Mouse (Mus musculus): ENCODE data around the gene Sorcs3. TPM values are rescaled to one million over a fixed set of nuclear protein-coding genes. Genes with fewer than 3 reads are reported as not detected.

Gene Sorcs3
- polyA plus RNA-seq, 1 experiment, result not detected

DNA sequence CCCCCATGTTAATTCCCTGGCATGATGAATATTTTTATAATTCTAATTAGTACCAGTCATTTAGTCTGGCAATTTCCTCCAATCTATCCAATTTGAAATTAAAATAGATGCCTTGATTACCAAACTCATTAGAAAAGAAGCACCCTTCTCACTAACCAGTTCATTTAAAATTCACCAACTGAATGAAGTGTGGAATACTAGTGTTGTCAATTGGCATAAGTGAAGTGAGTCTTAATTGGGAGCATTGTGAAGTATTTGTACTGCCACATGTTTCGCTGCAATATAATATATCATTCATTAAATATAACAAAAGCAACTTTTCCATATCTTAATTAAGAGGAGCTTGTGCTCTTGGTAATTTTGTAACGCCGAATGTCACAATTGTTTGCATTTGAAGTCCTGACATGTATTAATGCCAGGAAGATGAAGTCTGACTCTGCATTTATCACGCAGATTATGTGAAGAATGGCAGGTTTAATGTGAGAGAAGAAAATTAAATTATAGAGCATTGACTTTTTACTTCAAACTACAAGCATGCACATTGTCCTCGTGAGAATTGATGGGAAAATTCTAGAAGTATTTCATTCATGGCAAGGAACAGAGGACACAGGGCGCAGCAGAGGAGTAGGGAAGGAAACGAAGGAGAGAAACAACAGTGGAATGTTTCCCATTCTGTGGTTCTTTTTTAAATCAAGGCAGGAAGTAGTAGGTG lies 339.8 kb downstream of the Sorcs3 start:
- no peak for TF ChIP-seq CTCF (IDR thresholded peaks at IDR 0.05; ENCODE audit: borderline replicate concordance, insufficient read depth, low read length)
- no peak for TF ChIP-seq POLR2A (IDR thresholded peaks at IDR 0.05; ENCODE audit: low read depth, low read length)
- no peaks in the 10 kb centered on the region for H3K4me1 ChIP-seq (ENCODE audit: control insufficient read depth, insufficient read depth, low read length)
- no peak overlapping the region for H3K4me3 ChIP-seq (ENCODE audit: insufficient read depth, low read length)
- no peak overlapping the region for H3K27ac ChIP-seq (ENCODE audit: insufficient read depth, low read length)

DNA sequence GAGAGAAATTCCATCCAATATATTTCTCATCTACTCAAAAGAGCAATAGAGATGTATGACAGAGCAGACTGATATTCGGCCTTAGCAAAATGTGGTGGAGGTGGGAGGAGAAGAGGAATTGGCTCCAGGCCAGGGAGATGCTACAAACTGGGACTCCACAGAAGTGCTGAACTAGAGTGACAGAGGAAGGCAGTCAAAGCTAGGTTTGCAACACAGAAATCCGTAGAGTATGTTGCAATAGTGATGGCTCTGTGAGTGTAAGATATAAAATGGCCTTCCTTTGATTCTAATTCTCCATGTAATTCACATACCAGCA lies 340.3 kb downstream of the Sorcs3 start:
- TF ChIP-seq CTCF (IDR thresholded peaks at IDR 0.05; ENCODE audit: borderline replicate concordance, insufficient read depth, low read length) (no peak), POLR2A (IDR thresholded peaks at IDR 0.05; ENCODE audit: low read depth, low read length) (no peak)
- no peak overlapping the region for H3K4me3 ChIP-seq (ENCODE audit: insufficient read depth, low read length)
- H3K27ac ChIP-seq (ENCODE audit: insufficient read depth, low read length), result no peak overlapping the region
- H3K4me1 ChIP-seq (ENCODE audit: control insufficient read depth, insufficient read depth, low read length), result no peaks in the 10 kb centered on the region

DNA sequence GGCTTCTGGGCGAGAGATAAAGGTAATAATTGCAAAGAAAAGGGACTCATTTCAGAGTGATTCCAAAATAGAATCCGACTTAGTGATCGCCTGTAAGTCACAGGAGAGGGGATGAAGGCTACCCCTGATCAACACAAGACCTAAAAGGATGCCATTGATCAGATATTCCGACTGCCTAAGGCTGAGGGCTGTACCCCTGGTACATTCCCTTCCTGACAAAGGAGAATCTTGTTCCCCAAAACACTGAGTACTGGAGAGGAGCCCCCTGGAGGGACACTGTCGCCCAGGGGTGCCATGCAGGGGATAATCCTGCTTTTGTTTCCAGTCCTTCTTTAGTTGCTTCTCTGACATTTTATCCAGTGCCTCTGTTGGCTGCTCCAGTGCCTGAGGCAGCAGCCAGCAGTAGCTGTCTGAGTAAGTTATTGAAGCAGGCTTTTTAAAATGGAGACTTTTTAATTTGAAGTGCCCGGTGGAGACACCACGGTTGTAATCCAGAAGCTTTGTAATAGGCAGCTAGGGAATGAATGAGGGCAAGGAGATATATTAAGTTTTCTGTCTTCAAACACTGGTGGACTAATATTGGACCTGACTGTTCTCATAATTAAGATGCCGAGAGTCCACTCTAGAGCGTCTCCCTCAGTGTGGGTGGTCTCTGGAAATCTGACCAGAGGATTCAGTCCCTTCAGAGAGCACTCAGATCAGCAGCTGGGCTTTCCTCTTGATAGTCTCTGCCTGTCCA lies 342.5 kb downstream of the Sorcs3 start:
- Histone ChIP-seq H3K4me3 (ENCODE audit: insufficient read depth, low read length) (no peak overlapping the region), H3K4me1 (ENCODE audit: control insufficient read depth, insufficient read depth, low read length) (no peaks in the 10 kb centered on the region), H3K27ac (ENCODE audit: insufficient read depth, low read length) (no peak overlapping the region)
- TF ChIP-seq POLR2A (IDR thresholded peaks at IDR 0.05; ENCODE audit: low read depth, low read length) (no peak), CTCF (IDR thresholded peaks at IDR 0.05; ENCODE audit: borderline replicate concordance, insufficient read depth, low read length) (no peak)

DNA sequence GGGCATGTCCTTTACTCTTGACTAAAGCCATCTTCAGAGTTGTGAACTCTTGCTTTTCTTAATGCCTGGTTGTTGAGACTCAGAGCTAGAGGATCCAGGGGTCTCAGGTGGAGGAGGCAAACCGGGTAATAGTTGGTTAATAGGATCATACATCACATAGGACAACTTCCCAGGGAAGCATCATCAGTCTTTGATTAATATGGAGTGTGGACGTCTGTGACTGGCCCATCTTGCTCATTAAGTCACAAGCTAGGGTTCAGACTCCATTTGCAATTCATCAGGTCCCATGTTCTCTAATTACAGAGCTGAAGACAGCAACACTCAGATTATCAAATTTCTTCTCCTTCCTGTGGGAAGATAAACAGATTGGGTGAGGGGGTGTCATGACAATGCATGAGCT lies 353.6 kb downstream of the Sorcs3 start:
- Histone ChIP-seq H3K4me1 (ENCODE audit: control insufficient read depth, insufficient read depth, low read length) (no peaks in the 10 kb centered on the region), H3K27ac (ENCODE audit: insufficient read depth, low read length) (no peak overlapping the region), H3K4me3 (ENCODE audit: insufficient read depth, low read length) (no peak overlapping the region)
- TF ChIP-seq CTCF (IDR thresholded peaks at IDR 0.05; ENCODE audit: borderline replicate concordance, insufficient read depth, low read length) (no peak), POLR2A (IDR thresholded peaks at IDR 0.05; ENCODE audit: low read depth, low read length) (no peak)

- no peak for TF ChIP-seq POLR2A (IDR thresholded peaks at IDR 0.05; ENCODE audit: low read depth, low read length)
- TF ChIP-seq CTCF (IDR thresholded peaks at IDR 0.05; ENCODE audit: borderline replicate concordance, insufficient read depth, low read length), result no peak
- no peaks in the 10 kb centered on the region for H3K4me1 ChIP-seq (ENCODE audit: control insufficient read depth, insufficient read depth, low read length)
Observed at GRCm38 (mm10) chr19:48575736-48576135, 369.9 kb downstream of the Sorcs3 start.

DNA sequence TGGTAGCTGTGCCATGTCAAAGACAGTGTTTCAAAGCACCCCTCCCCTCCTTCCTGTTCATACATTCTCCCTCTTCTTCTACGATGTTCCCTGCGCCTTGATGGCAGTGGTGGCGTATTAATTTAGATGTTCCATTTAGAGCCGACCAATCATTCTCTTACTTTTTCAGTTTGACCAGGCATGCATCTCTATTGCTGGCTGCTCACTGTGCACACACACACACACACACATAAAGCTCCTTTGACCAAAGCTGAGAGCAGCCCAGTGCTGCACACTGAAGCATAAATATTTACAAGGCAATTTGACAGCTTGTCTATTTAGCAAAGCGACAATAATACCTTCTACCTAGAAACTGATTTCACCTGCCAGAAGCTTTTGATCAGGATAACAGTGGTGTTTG lies 371.3 kb downstream of the Sorcs3 start:
- TF ChIP-seq POLR2A (IDR thresholded peaks at IDR 0.05; ENCODE audit: low read depth, low read length) (no peak), CTCF (IDR thresholded peaks at IDR 0.05; ENCODE audit: borderline replicate concordance, insufficient read depth, low read length) (no peak)
- H3K4me1 ChIP-seq (ENCODE audit: control insufficient read depth, insufficient read depth, low read length), result no peaks in the 10 kb centered on the region
- H3K4me3 ChIP-seq (ENCODE audit: insufficient read depth, low read length), result no peak overlapping the region
- H3K27ac ChIP-seq (ENCODE audit: insufficient read depth, low read length), result no peak overlapping the region

More at GRCm38 (mm10) chr19:48575736-48576135, 369.9 kb downstream of the Sorcs3 start:
- Histone ChIP-seq H3K4me3 (ENCODE audit: insufficient read depth, low read length) (no peak overlapping the region), H3K27ac (ENCODE audit: insufficient read depth, low read length) (no peak overlapping the region)

DNA sequence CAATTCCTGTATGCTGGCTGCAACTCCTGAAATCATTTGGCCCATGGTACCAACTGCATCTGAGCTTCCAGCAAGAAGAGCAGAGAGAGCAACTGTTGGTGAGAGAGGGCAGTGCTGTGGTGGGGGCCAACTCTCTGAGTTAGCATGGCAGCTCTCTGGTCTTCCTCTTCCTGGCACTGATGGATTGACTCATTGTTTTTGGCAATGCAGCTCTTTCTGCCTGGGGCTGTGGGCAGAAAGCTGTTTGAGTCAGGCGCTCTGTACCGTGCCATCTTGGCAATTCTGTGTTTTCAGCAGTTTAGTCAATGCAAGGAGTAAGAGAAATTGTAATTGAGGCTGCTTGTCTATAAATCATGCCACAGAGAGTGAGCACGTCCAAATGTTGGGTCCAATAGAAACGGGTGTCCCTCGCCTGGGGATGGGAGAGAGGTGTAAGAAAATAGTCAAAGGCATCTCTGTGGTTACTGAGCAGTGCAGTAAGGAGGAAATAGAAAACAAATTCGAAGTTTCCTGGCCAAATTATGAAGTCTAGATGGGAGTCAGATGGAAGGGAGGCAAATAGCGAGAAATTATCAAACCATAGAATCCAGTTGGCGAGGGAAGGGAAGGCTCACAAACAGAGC lies 379.2 kb downstream of the Sorcs3 start:
- TF ChIP-seq POLR2A (IDR thresholded peaks at IDR 0.05; ENCODE audit: low read depth, low read length) (no peak), CTCF (IDR thresholded peaks at IDR 0.05; ENCODE audit: borderline replicate concordance, insufficient read depth, low read length) (no peak)
- H3K4me1 ChIP-seq (ENCODE audit: control insufficient read depth, insufficient read depth, low read length), result no peaks in the 10 kb centered on the region
- H3K27ac ChIP-seq (ENCODE audit: insufficient read depth, low read length), result no peak overlapping the region
- H3K4me3 ChIP-seq (ENCODE audit: insufficient read depth, low read length), result no peak overlapping the region

DNA sequence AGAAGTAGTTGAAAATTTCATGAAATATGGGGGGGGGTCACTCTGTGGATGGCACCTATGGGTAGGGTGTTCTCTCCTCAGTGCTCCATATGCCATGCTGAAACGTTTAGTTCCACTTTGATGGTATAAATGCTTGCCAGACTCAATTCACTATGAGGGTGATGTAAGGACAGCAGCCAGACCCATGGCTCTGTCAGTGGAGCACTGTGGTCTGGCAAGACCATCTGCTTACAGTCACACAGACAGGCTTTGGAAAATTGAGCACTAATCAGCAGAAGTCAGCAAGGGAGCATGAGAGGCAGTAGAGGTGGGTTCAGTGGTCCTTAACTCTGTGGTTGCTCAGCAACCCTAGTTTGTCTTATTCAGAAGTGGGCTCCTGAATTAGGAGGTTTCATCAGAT lies 411.1 kb downstream of the Sorcs3 start:
- no peak overlapping the region for H3K4me3 ChIP-seq (ENCODE audit: insufficient read depth, low read length)
- no peak for TF ChIP-seq CTCF (IDR thresholded peaks at IDR 0.05; ENCODE audit: borderline replicate concordance, insufficient read depth, low read length)
- no peak for TF ChIP-seq POLR2A (IDR thresholded peaks at IDR 0.05; ENCODE audit: low read depth, low read length)
- H3K4me1 ChIP-seq (ENCODE audit: control insufficient read depth, insufficient read depth, low read length), result no peaks in the 10 kb centered on the region
- H3K27ac ChIP-seq (ENCODE audit: insufficient read depth, low read length), result no peak overlapping the region

- Histone ChIP-seq H3K4me1 (ENCODE audit: control insufficient read depth, insufficient read depth, low read length) (no peaks in the 10 kb centered on the region), H3K4me3 (ENCODE audit: insufficient read depth, low read length) (no peak overlapping the region), H3K27ac (ENCODE audit: insufficient read depth, low read length) (no peak overlapping the region)
- no peak for TF ChIP-seq CTCF (IDR thresholded peaks at IDR 0.05; ENCODE audit: borderline replicate concordance, insufficient read depth, low read length)
- TF ChIP-seq POLR2A (IDR thresholded peaks at IDR 0.05; ENCODE audit: low read depth, low read length), result no peak
Observed at GRCm38 (mm10) chr19:48630671-48631327, 425.0 kb downstream of the Sorcs3 start.

All from embryonic fibroblast, embryonic 13.5 days (primary cell).